Mouse (Mus musculus): ENCODE measurements at regions not wholly inside any gene's neighbourhood (a gene's known extent, or its start where the extent isn't known, plus 50 kb on each side); places are given as distances from the start of the nearest gene placed in this dataset.

GRCm38 (mm10) chr3:63554872-63555271 is 71.2 kb upstream of the Gm34302 start:
- in situ Hi-C loops (cut with MboI; ENCODE audit: unreplicated experiment in 2 of 2): loop anchor here (5.0 to 25.0 kb wide), 8 partner anchors 312 to 1982 kb away; partner anchors contain the start of genes E130311K13Rik (in 1 of the 2), Ssr3 (in 1 of the 2), Tiparp (in 1 of the 2) and Vmn2r7 (in 1 of the 2)

- in situ Hi-C loops (cut with MboI; ENCODE audit: unreplicated experiment in 2 of 2): loop anchor here (5.0 to 25.0 kb wide), 6 partner anchors 379 to 1984 kb away; partner anchors contain the start of genes Ssr3 (in 1 of the 2), Tiparp (in 1 of the 2) and Vmn2r7 (in 1 of the 2)
These were observed 69.7 kb upstream of the Gm34302 start for GRCm38 (mm10) chr3:63553426-63553825.

- in situ Hi-C loops (cut with MboI; ENCODE audit: unreplicated experiment in 2 of 2): loop anchor here (5.0 to 25.0 kb wide), 6 partner anchors 381 to 1986 kb away; partner anchors contain the start of genes Ssr3 (in 1 of the 2), Tiparp (in 1 of the 2) and Vmn2r7 (in 1 of the 2)
These were observed 68.0 kb upstream of the Gm34302 start for GRCm38 (mm10) chr3:63551661-63552060.

GRCm38 (mm10) chr3:63542638-63543408 is 59.1 kb upstream of the Gm34302 start:
- in situ Hi-C loops (cut with MboI; ENCODE audit: unreplicated experiment in 2 of 2): loop anchor here in 1 of 2 experiments (25.0 kb wide), 1 partner anchor 1006 kb away; no protein-coding TSS in a partner anchor

GRCm38 (mm10) chr3:63538881-63539280 is 55.2 kb upstream of the Gm34302 start:
- in situ Hi-C loops (cut with MboI; ENCODE audit: unreplicated experiment in 2 of 2): loop anchor here in 1 of 2 experiments (25.0 kb wide), 1 partner anchor 1002 kb away; no protein-coding TSS in a partner anchor

- in situ Hi-C loops (cut with MboI; ENCODE audit: unreplicated experiment in 2 of 2): loop anchor here in 1 of 2 experiments (25.0 kb wide), 1 partner anchor 997 kb away; no protein-coding TSS in a partner anchor
These were observed 50.5 kb upstream of the Gm34302 start for GRCm38 (mm10) chr3:63534141-63534540.
